Mouse (Mus musculus): Measurements from ENCODE around the gene Pccb. TPM values are rescaled to one million over a fixed set of nuclear protein-coding genes. Genes with fewer than 3 reads are reported as not detected.

The Pccb gene
- total RNA-seq, 4 experiments from 2014 or later, result 55.7 to 66.5 (median 62.8) TPM

GRCm38 (mm10) chr9:100987006-100987405 lies 47.7 kb downstream of the Pccb start:
- DNase-seq (ENCODE audit: low spot score in 2 of 2), result no peak

- DNase-seq (ENCODE audit: low spot score in 2 of 2), result no peak
These were observed 50.1 kb downstream of the Pccb start for GRCm38 (mm10) chr9:100984381-100985310.

GRCm38 (mm10) chr9:100982786-100983185 lies 51.9 kb downstream of the Pccb start:
- DNase-seq (ENCODE audit: low spot score in 2 of 2), result no peak

DNA sequence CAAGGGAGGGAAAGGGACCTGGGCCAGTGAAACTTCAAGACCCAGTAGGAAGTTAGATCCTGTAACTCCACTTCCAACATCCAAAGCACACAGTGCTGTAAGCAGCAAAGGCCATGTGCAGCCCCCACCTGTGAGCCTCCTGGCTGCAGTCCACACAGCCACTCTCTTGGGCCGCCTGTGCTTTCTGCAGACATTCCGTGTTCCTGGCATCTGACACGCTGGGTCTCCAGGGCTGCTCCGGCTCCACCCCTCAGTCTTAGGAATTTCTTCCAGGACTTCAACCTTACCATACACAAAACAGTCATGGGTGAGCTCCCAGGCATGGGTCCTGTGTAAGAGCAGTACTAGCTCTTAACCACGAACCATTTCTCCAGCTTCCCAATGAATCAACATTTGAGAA lies 55.4 kb downstream of the Pccb start:
- no peak for DNase-seq (ENCODE audit: low spot score in 2 of 2)

GRCm38 (mm10) chr9:100978666-100979065 lies 56.0 kb downstream of the Pccb start:
- DNase-seq (ENCODE audit: low spot score in 2 of 2), result no peak

- no peak for DNase-seq (ENCODE audit: low spot score in 2 of 2)
These were observed 65.2 kb downstream of the Pccb start for GRCm38 (mm10) chr9:100969461-100969860.

- no peak for DNase-seq (ENCODE audit: low spot score in 2 of 2)
These were observed 70.6 kb downstream of the Pccb start for GRCm38 (mm10) chr9:100964106-100964505.

DNA sequence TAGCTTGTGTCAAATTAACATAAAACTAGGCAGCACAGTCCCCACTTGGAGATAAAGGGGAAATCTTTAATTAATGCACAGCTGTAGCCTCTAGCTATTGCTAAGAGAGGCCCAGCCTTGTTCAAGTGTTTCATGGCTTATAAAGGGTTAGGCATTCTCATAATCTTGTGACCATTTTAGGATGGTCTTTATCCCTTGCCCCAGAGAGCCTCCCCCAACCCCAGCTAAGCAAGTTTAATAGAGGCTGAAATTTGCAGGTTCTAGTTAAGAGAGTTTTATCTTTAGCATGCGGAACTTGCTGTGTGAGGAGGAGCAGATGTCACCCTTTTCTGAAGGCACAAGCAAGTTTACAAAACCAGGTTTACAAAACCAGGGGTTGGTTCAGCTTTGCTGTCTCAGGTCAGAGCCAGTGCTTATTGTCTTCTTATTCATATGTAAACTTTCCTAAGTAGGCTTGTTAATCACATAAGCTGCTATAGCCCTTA lies 71.2 kb downstream of the Pccb start:
- no peak for DNase-seq (ENCODE audit: low spot score in 2 of 2)

GRCm38 (mm10) chr9:100962903-100963427 lies 71.7 kb downstream of the Pccb start:
- no peak for DNase-seq (ENCODE audit: low spot score in 2 of 2)

DNA sequence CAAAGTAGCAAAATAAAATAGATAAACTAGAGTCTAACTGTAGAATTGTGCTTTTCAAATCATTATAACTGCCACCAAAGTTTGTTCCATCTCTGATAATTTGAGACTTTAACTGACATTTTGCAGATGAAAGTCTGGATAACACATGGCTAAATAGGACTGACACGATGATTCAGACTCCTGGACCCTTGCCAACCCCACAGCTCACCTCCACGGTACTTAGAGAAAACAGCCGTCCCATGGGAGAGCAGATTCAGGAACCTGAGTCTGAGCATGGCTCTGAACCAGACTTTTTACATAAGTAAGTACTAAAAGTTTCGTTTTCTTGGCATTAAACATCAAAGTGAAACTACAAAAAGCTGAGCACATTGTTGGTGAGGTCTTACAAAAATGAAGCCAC lies 83.2 kb downstream of the Pccb start:
- no peak for DNase-seq (ENCODE audit: low spot score in 2 of 2)

DNA sequence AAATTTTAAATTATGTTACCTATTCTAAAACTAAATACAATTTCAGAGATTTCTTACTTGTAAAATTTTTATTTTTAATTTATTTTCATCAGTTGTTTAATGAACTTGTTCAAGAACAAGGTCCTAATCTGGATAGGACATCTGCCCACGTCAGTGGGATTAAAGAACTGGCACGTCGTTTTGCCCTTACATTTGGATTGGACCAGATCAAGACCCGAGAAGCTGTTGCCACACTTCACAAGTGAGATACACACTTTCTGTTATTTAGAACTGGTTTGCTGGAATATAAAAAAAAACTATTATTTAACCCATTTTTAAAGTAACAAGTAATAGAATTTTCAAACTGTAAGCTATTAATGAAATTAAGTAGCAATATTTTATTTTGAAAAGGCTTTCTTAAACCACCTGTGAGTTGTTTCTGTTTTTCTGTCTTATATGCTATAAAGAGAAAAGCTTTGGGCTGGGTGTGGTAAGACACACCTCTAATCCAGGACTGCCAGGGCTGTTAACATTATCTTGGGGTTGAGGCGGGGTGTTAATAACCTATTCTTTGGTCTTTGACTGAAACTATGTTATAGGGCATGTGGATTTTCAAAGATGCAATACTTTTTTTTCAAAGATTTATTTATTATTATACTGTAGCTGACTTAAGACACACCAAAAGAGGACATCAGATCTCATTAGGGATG lies 89.9 kb downstream of the Pccb start:
- DNase-seq (ENCODE audit: low spot score in 2 of 2), result no peak

DNA sequence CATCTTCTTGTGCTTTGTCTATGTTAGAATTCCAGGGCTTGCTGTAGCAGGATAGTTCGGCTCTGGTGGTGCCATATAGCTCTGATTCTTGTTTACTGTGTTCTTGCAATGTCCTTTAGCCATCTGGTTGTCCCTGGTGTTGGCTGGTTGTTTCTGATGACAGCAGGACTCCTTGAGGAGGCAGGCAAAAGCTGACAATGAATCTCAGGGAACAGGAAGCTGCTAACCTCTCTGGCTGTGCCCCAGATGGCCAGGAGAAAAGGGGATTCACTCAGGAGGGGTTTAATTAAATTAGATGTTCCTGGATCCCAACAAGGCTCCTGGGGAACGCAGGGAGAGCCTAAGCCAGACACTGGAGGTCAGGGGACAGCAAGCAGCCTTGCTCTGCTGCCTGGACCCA lies 92.7 kb downstream of the Pccb start:
- DNase-seq (ENCODE audit: low spot score in 2 of 2), result no peak

Other genes starting within 250 kb of the Pccb start
- gene Msl2, start 39.2 kb upstream of the Pccb start, total RNA-seq (2022), result 10 to 100 TPM; 26.3 to 30.8 (median 29.6) TPM
- gene Ppp2r3a, start 216.9 kb upstream of the Pccb start, total RNA-seq (2022), result 100 to 1,000 TPM; 149 to 175 (median 166) TPM